ENCODE assay signal across 14 mouse cellular contexts in genomic region chr1:91942031-91942430, GRCm38 (mm10).
DNase-seq lines count a peak whose midpoint lies in the region; ATAC-seq and TF ChIP-seq lines count a peak whose summit lies in the region.
"Had no signal": no experiment of that assay in that cellular context is flagged by ENCODE, and none has a peak within 500 bp of the region (broad histone marks: within the 10 kb centered on the region; RNA-seq: fewer than 3 reads in every experiment).

No protein-coding gene starts in this region.

- H3K36me3 ChIP-seq in forebrain, postnatal 0 days (ENCODE audit: insufficient read depth): peaks cover 69% of the 10 kb centered on the region
- peaks cover 69% of the 10 kb centered on the region for H3K36me3 ChIP-seq in forebrain, embryonic 12.5 days (replicated peaks)
- no peaks in the 10 kb centered on the region for H3K36me3 ChIP-seq in kidney, adult 2 months (ENCODE audit: control insufficient read depth, insufficient read depth, low read length)

- no peak for TF ChIP-seq POLR2A in kidney, adult 2 months (IDR thresholded peaks at IDR 0.05; ENCODE audit: low read depth, low read length)

- 48% methylated on average over 3 of the region's 3 CpGs for WGBS in forebrain, postnatal 0 days
- WGBS in forebrain, embryonic 12.5 days: 75% methylated on average over 3 of the region's 3 CpGs
- WGBS in kidney, adult 2 months: 55% methylated on average over 3 of the region's 3 CpGs

- no peaks in the 10 kb centered on the region for H3K9me3 ChIP-seq in forebrain, postnatal 0 days (ENCODE audit: low read length)
- H3K9me3 ChIP-seq in forebrain, embryonic 12.5 days: no peaks in the 10 kb centered on the region
- H3K9me3 ChIP-seq: forebrain, embryonic 15.5 days; midbrain, embryonic 10.5 days had no signal

- H3K9ac ChIP-seq in forebrain, postnatal 0 days: no peak overlapping the region
- H3K9ac ChIP-seq in forebrain, embryonic 12.5 days: no peak overlapping the region
- H3K9ac ChIP-seq: forebrain, embryonic 15.5 days had no signal

- no peak overlapping the region for H3K4me2 ChIP-seq in forebrain, postnatal 0 days (ENCODE audit: low read depth)
- no peak overlapping the region for H3K4me2 ChIP-seq in forebrain, embryonic 12.5 days
- H3K4me2 ChIP-seq: forebrain, embryonic 15.5 days had no signal

- no peaks in the 10 kb centered on the region for H3K27me3 ChIP-seq in forebrain, postnatal 0 days (ENCODE audit: insufficient read depth, low read length)
- H3K27me3 ChIP-seq in forebrain, embryonic 12.5 days: no peaks in the 10 kb centered on the region
- no peaks in the 10 kb centered on the region for H3K27me3 ChIP-seq in kidney, adult 2 months (replicated peaks; ENCODE audit: control insufficient read depth, insufficient read depth, low read length)
- H3K27me3 ChIP-seq: forebrain, embryonic 15.5 days had no signal

- no peak overlapping the region for H3K27ac ChIP-seq in forebrain, postnatal 0 days (ENCODE audit: low read depth, low read length)
- H3K27ac ChIP-seq in forebrain, embryonic 12.5 days: no peak overlapping the region
- H3K27ac ChIP-seq in kidney, adult 2 months (ENCODE audit: insufficient read depth, low read depth, low read length): no peak overlapping the region
- H3K27ac ChIP-seq: forebrain, embryonic 15.5 days; midbrain, embryonic 10.5 days had no signal

- H3K4me1 ChIP-seq in forebrain, postnatal 0 days (ENCODE audit: insufficient read depth): no peaks in the 10 kb centered on the region
- H3K4me1 ChIP-seq in forebrain, embryonic 12.5 days: no peaks in the 10 kb centered on the region
- no peaks in the 10 kb centered on the region for H3K4me1 ChIP-seq in kidney, adult 2 months (ENCODE audit: control insufficient read depth, insufficient read depth, low read length)
- H3K4me1 ChIP-seq: forebrain, embryonic 15.5 days; midbrain, embryonic 10.5 days had no signal

- no peak; the same call in 1 of the 2 replicates for TF ChIP-seq CTCF in forebrain, postnatal 0 days (IDR thresholded peaks at IDR 0.05; ENCODE audit: low read depth)
- TF ChIP-seq CTCF in kidney, adult 2 months (conservative IDR thresholded peaks at IDR 0.05; ENCODE audit: insufficient read depth, insufficient read length, low read depth, low read length): peak; percentile 42; the same call in 1 of the 2 replicates

- ATAC-seq in forebrain, postnatal 0 days: no peak
- no peak for ATAC-seq in forebrain, embryonic 12.5 days (ENCODE audit: low FRiP score)
- ATAC-seq: forebrain, embryonic 15.5 days had no signal

- DNase-seq in forebrain, postnatal 0 days: peak; percentile 17
- peak; percentile 33 for DNase-seq in kidney, adult 2 months
- no peak for DNase-seq in kidney, adult 9 months
- DNase-seq in right cerebral cortex, adult 18-20 months: peak; percentile 49
- DNase-seq in right cerebral cortex, postnatal 14 days: no peak
- DNase-seq in telencephalon, adult 2 months (ENCODE audit: low read depth, low spot score): peak; percentile 23
- no peak for DNase-seq in thymus, adult 18-20 months
- DNase-seq: adrenal gland, postnatal 10 days; gastrocnemius, postnatal 36 days; heart, postnatal 10 days; left cerebral cortex, postnatal 4 days had no signal

- H3K4me3 ChIP-seq in forebrain, postnatal 0 days (ENCODE audit: low read depth, low read length): no peak overlapping the region
- H3K4me3 ChIP-seq in forebrain, embryonic 12.5 days (replicated peaks): no peak overlapping the region
- H3K4me3 ChIP-seq in kidney, adult 2 months (ENCODE audit: insufficient read depth, low read depth, low read length): no peak overlapping the region
- H3K4me3 ChIP-seq: forebrain, embryonic 15.5 days; midbrain, embryonic 10.5 days had no signal

Comparison
In these comparisons a context has a peak if more than half of its experiments do, and no peak if none do; other contexts are left out.
1. DNase-seq: peak in forebrain, postnatal 0 days (single experiment), kidney, adult 2 months (single experiment), right cerebral cortex, adult 18-20 months (single experiment) and telencephalon, adult 2 months (single experiment); none in kidney, adult 9 months (single experiment), right cerebral cortex, postnatal 14 days (single experiment) and thymus, adult 18-20 months (0 of 2).